Mouse (Mus musculus): ENCODE measurements around the gene Fau. TPM values are rescaled to one million over a fixed set of nuclear protein-coding genes. Genes with fewer than 3 reads are reported as not detected.
A peak's percentile ranks its signal among the peaks of the same experiment; 100 is the strongest.
"Not testable (repeated sequence)": the region's sequence is repeated elsewhere in the genome, so short reads cannot be mapped to it uniquely, and the experiment has no call there.

Fau gene
- polyA plus RNA-seq, 1 experiment from 2014 or later: 453 TPM

- Histone ChIP-seq H3K27ac (no peak overlapping the region), H3K4me2 (no peak overlapping the region), H3K36me3 (no peaks in the 10 kb centered on the region), H3K4me3 (no peak overlapping the region), H3K27me3 (no peaks in the 10 kb centered on the region), H3K9me3 (replicated peaks) (no peaks in the 10 kb centered on the region), H3K9ac (no peak overlapping the region), H3K4me1 (replicated peaks) (no peaks in the 10 kb centered on the region)
- WGBS: 71% methylated on average over 6 of the region's 6 CpGs
- no peak for ATAC-seq (replicated peaks; ENCODE audit: insufficient number of reproducible peaks, insufficient read depth, low FRiP score, low read depth)
Observed at GRCm38 (mm10) chr19:6028991-6029390, 28.7 kb upstream of the Fau start.

GRCm38 (mm10) chr19:6029426-6029825 lies 28.2 kb upstream of the Fau start:
- no peak overlapping the region for H3K9ac ChIP-seq
- no peak overlapping the region for H3K4me3 ChIP-seq
- ATAC-seq (replicated peaks; ENCODE audit: insufficient number of reproducible peaks, insufficient read depth, low FRiP score, low read depth): no peak

GRCm38 (mm10) chr19:6030520-6031280 lies 26.9 kb upstream of the Fau start:
- Histone ChIP-seq H3K4me1 (replicated peaks) (no peaks in the 10 kb centered on the region), H3K9me3 (replicated peaks) (no peaks in the 10 kb centered on the region), H3K4me2 (no peak overlapping the region), H3K27ac (no peak overlapping the region), H3K9ac (no peak overlapping the region), H3K27me3 (no peaks in the 10 kb centered on the region), H3K36me3 (no peaks in the 10 kb centered on the region), H3K4me3 (no peak overlapping the region)
- 58% methylated on average over 13 of the region's 14 CpGs for WGBS
- no peak for ATAC-seq (replicated peaks; ENCODE audit: insufficient number of reproducible peaks, insufficient read depth, low FRiP score, low read depth)

More at GRCm38 (mm10) chr19:6029426-6029825, 28.2 kb upstream of the Fau start:
- no peaks in the 10 kb centered on the region for H3K9me3 ChIP-seq (replicated peaks)
- WGBS: 67% methylated on average over 9 of the region's 9 CpGs
- H3K4me1 ChIP-seq (replicated peaks): no peaks in the 10 kb centered on the region
- H3K27ac ChIP-seq: no peak overlapping the region
- no peak overlapping the region for H3K4me2 ChIP-seq
- no peaks in the 10 kb centered on the region for H3K36me3 ChIP-seq
- H3K27me3 ChIP-seq: no peaks in the 10 kb centered on the region

- Histone ChIP-seq H3K4me3 (no peak overlapping the region), H3K9ac (no peak overlapping the region), H3K4me1 (replicated peaks) (no peaks in the 10 kb centered on the region), H3K4me2 (no peak overlapping the region), H3K27me3 (no peaks in the 10 kb centered on the region), H3K36me3 (no peaks in the 10 kb centered on the region), H3K9me3 (replicated peaks) (no peaks in the 10 kb centered on the region), H3K27ac (no peak overlapping the region)
- WGBS: 63% methylated on average over 9 of the region's 9 CpGs
- no peak for ATAC-seq (replicated peaks; ENCODE audit: insufficient number of reproducible peaks, insufficient read depth, low FRiP score, low read depth)
Observed at GRCm38 (mm10) chr19:6035966-6036585, 21.6 kb upstream of the Fau start.

- H3K4me2 ChIP-seq: no peak overlapping the region
- no peak overlapping the region for H3K27ac ChIP-seq
- H3K4me3 ChIP-seq: no peak overlapping the region
- no peaks in the 10 kb centered on the region for H3K36me3 ChIP-seq
- no peaks in the 10 kb centered on the region for H3K27me3 ChIP-seq
- no peaks in the 10 kb centered on the region for H3K4me1 ChIP-seq (replicated peaks)
- no peak overlapping the region for H3K9ac ChIP-seq
- H3K9me3 ChIP-seq (replicated peaks): no peaks in the 10 kb centered on the region
- ATAC-seq (replicated peaks; ENCODE audit: insufficient number of reproducible peaks, insufficient read depth, low FRiP score, low read depth): no peak
Observed at GRCm38 (mm10) chr19:6037695-6038094, 19.9 kb upstream of the Fau start.

- no peak overlapping the region for H3K4me2 ChIP-seq
- H3K27me3 ChIP-seq: no peaks in the 10 kb centered on the region
- 69% methylated on average over 7 of the region's 7 CpGs for WGBS
- H3K27ac ChIP-seq: no peak overlapping the region
- H3K9ac ChIP-seq: no peak overlapping the region
- H3K9me3 ChIP-seq (replicated peaks): no peaks in the 10 kb centered on the region
- no peak for ATAC-seq (replicated peaks; ENCODE audit: insufficient number of reproducible peaks, insufficient read depth, low FRiP score, low read depth)
- no peak overlapping the region for H3K4me3 ChIP-seq
- no peaks in the 10 kb centered on the region for H3K36me3 ChIP-seq
- H3K4me1 ChIP-seq (replicated peaks): no peaks in the 10 kb centered on the region
Observed at GRCm38 (mm10) chr19:6038326-6038725, 19.3 kb upstream of the Fau start.

GRCm38 (mm10) chr19:6040002-6040401 lies 17.6 kb upstream of the Fau start:
- no peak overlapping the region for H3K27ac ChIP-seq
- H3K27me3 ChIP-seq: no peaks in the 10 kb centered on the region
- H3K9me3 ChIP-seq (replicated peaks): no peaks in the 10 kb centered on the region
- ATAC-seq (replicated peaks; ENCODE audit: insufficient number of reproducible peaks, insufficient read depth, low FRiP score, low read depth): no peak
- no peak overlapping the region for H3K9ac ChIP-seq
- H3K4me1 ChIP-seq (replicated peaks): peaks cover under 1% of the 10 kb centered on the region
- H3K4me2 ChIP-seq: no peak overlapping the region
- no peaks in the 10 kb centered on the region for H3K36me3 ChIP-seq
- H3K4me3 ChIP-seq: no peak overlapping the region

GRCm38 (mm10) chr19:6042293-6042692 lies 15.4 kb upstream of the Fau start:
- Histone ChIP-seq H3K27ac (no peak overlapping the region), H3K4me2 (no peak overlapping the region), H3K9ac (no peak overlapping the region), H3K36me3 (no peaks in the 10 kb centered on the region), H3K27me3 (no peaks in the 10 kb centered on the region), H3K9me3 (replicated peaks) (no peaks in the 10 kb centered on the region), H3K4me3 (no peak overlapping the region), H3K4me1 (replicated peaks) (peaks cover 7% of the 10 kb centered on the region)
- WGBS: 74% methylated on average over 9 of the region's 9 CpGs
- no peak for ATAC-seq (replicated peaks; ENCODE audit: insufficient number of reproducible peaks, insufficient read depth, low FRiP score, low read depth)

GRCm38 (mm10) chr19:6044102-6044501 lies 13.5 kb upstream of the Fau start:
- H3K27ac ChIP-seq; H3K4me3 ChIP-seq; H3K27me3 ChIP-seq; H3K9ac ChIP-seq; H3K4me2 ChIP-seq; H3K9me3 ChIP-seq (replicated peaks); ATAC-seq (replicated peaks; ENCODE audit: insufficient number of reproducible peaks, insufficient read depth, low FRiP score, low read depth): not testable (repeated sequence)
- 43% methylated on average over 4 of the region's 4 CpGs for WGBS
- H3K4me1 ChIP-seq (replicated peaks): peaks cover 18% of the 10 kb centered on the region
- H3K36me3 ChIP-seq: peaks cover 11% of the 10 kb centered on the region

GRCm38 (mm10) chr19:6045366-6046293 lies 12.0 kb upstream of the Fau start:
- ATAC-seq (replicated peaks; ENCODE audit: insufficient number of reproducible peaks, insufficient read depth, low FRiP score, low read depth): peak; percentile 25; the same call in 1 of the 2 replicates
- no peaks in the 10 kb centered on the region for H3K27me3 ChIP-seq
- H3K27ac ChIP-seq: peak overlapping the region; percentile 98
- peaks cover 27% of the 10 kb centered on the region for H3K36me3 ChIP-seq
- H3K4me1 ChIP-seq (replicated peaks): peaks cover 18% of the 10 kb centered on the region
- peak overlapping the region; percentile 64 for H3K9ac ChIP-seq
- WGBS: 13% methylated on average over 20 of the region's 20 CpGs
- H3K4me3 ChIP-seq: peak overlapping the region; percentile 93
- H3K4me2 ChIP-seq: peak overlapping the region; percentile 92
- no peaks in the 10 kb centered on the region for H3K9me3 ChIP-seq (replicated peaks)
